Mouse (Mus musculus): ENCODE data around the gene Cryba4. TPM values are rescaled to one million over a fixed set of nuclear protein-coding genes. Genes with fewer than 3 reads are reported as not detected.
A peak's percentile ranks its signal among the peaks of the same experiment; 100 is the strongest.

The Cryba4 gene
- polyA plus RNA-seq, 1 experiment, result 2.8 TPM

DNA sequence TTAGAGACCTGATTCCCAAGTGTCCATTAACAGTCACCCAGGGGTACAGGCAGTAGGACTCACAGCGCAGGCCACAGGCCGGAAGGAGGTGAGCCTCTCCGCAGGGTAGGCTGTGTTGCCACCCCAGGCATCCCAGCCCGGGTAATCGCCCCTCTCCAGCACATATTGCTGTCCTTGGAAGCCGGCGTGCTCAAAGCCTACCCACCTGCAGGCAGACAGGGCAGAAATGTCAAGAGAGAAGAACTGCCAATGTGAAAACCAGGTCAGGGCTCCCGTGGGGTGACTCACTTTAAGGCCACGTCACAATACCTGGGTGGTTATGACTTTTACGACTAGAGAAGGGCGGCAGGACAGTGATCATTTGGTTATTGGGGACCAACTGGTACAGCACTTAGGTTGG, 3.2 kb downstream of the Cryba4 start:
- no peak overlapping the region for H3K4me3 ChIP-seq
- no peaks in the 10 kb centered on the region for H3K79me2 ChIP-seq (ENCODE audit: control insufficient read depth, insufficient read depth)
- TF ChIP-seq MYOD1 (IDR thresholded peaks at IDR 0.05; ENCODE audit: control insufficient read depth in 1 of 3, insufficient read length in 2 of 3, low read depth in 2 of 3) (no peak), USF1 (IDR thresholded peaks at IDR 0.05; ENCODE audit: low read depth) (no peak), POLR2A (IDR thresholded peaks at IDR 0.05; ENCODE audit: insufficient read length, low read depth) (no peak), REST (IDR thresholded peaks at IDR 0.05; ENCODE audit: insufficient read depth, insufficient read length) (no peak), SRF (IDR thresholded peaks at IDR 0.05; ENCODE audit: control insufficient read depth, insufficient read length, low read depth) (no peak), E2F4 (IDR thresholded peaks at IDR 0.05; ENCODE audit: insufficient read depth) (no peak), TCF3 (IDR thresholded peaks at IDR 0.05; ENCODE audit: insufficient read length, low read depth) (no peak), CEBPB (IDR thresholded peaks at IDR 0.05; ENCODE audit: insufficient read depth, poor library complexity, severe bottlenecking) (no peak), TCF12 (IDR thresholded peaks at IDR 0.05; ENCODE audit: insufficient read depth, poor library complexity, severe bottlenecking) (no peak), MAX (IDR thresholded peaks at IDR 0.05; ENCODE audit: low read depth) (no peak), POLR2AphosphoS2 (IDR thresholded peaks at IDR 0.05; ENCODE audit: insufficient read length, low read depth) (no peak), MYOG (IDR thresholded peaks at IDR 0.05; ENCODE audit: control insufficient read depth in 1 of 3, insufficient read depth in 1 of 3, insufficient read length in 2 of 3, low read depth in 2 of 3) (no peak)
- H3ac ChIP-seq (ENCODE audit: control insufficient read depth, insufficient read length), result no peak overlapping the region
- no peaks in the 10 kb centered on the region for H3K36me3 ChIP-seq (ENCODE audit: control insufficient read depth, insufficient read depth)
- H3K4me2 ChIP-seq (ENCODE audit: low read depth), result no peak overlapping the region
- no peaks in the 10 kb centered on the region for H3K27me3 ChIP-seq (ENCODE audit: control insufficient read depth, insufficient read depth, insufficient read length)

DNA sequence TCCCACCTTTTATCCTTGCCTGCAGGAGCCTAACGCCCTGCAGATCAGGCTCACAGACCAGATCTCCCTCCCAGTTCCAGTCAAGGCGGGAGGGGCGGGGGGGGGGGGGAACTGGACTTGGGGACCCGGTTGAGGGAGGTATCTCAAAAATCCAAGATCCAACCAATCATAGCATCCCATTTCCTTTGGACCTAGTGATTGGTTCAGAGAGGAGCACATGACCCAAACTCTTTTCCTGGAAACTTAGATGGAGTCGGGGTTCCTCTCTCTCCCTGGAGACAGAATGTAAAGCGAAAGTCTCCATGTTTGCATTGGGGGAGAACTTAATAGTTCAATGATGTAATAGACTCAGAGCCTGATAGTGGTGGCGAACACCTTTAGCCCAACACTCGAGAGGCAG, 4.9 kb downstream of the Cryba4 start:
- no peaks in the 10 kb centered on the region for H3K36me3 ChIP-seq (ENCODE audit: control insufficient read depth, insufficient read depth)
- H3K79me2 ChIP-seq (ENCODE audit: control insufficient read depth, insufficient read depth), result no peaks in the 10 kb centered on the region
- no peak overlapping the region for H3K4me3 ChIP-seq
- no peaks in the 10 kb centered on the region for H3K27me3 ChIP-seq (ENCODE audit: control insufficient read depth, insufficient read depth, insufficient read length)
- H3K4me2 ChIP-seq (ENCODE audit: low read depth), result no peak overlapping the region
- TF ChIP-seq CEBPB (IDR thresholded peaks at IDR 0.05; ENCODE audit: insufficient read depth, poor library complexity, severe bottlenecking) (no peak), SRF (IDR thresholded peaks at IDR 0.05; ENCODE audit: control insufficient read depth, insufficient read length, low read depth) (no peak), TCF12 (IDR thresholded peaks at IDR 0.05; ENCODE audit: insufficient read depth, poor library complexity, severe bottlenecking) (no peak), POLR2A (IDR thresholded peaks at IDR 0.05; ENCODE audit: insufficient read length, low read depth) (no peak), REST (IDR thresholded peaks at IDR 0.05; ENCODE audit: insufficient read depth, insufficient read length) (no peak), E2F4 (IDR thresholded peaks at IDR 0.05; ENCODE audit: insufficient read depth) (no peak), MYOD1 (IDR thresholded peaks at IDR 0.05; ENCODE audit: control insufficient read depth in 1 of 3, insufficient read length in 2 of 3, low read depth in 2 of 3) (no peak), POLR2AphosphoS2 (IDR thresholded peaks at IDR 0.05; ENCODE audit: insufficient read length, low read depth) (no peak), MYOG (IDR thresholded peaks at IDR 0.05; ENCODE audit: control insufficient read depth in 1 of 3, insufficient read depth in 1 of 3, insufficient read length in 2 of 3, low read depth in 2 of 3) (no peak), TCF3 (IDR thresholded peaks at IDR 0.05; ENCODE audit: insufficient read length, low read depth) (no peak), USF1 (IDR thresholded peaks at IDR 0.05; ENCODE audit: low read depth) (no peak), MAX (IDR thresholded peaks at IDR 0.05; ENCODE audit: low read depth) (no peak)
- no peak overlapping the region for H3ac ChIP-seq (ENCODE audit: control insufficient read depth, insufficient read length)

GRCm38 (mm10) chr5:112244890-112245615, 7.3 kb downstream of the Cryba4 start:
- no peaks in the 10 kb centered on the region for H3K36me3 ChIP-seq (ENCODE audit: control insufficient read depth, insufficient read depth)

DNA sequence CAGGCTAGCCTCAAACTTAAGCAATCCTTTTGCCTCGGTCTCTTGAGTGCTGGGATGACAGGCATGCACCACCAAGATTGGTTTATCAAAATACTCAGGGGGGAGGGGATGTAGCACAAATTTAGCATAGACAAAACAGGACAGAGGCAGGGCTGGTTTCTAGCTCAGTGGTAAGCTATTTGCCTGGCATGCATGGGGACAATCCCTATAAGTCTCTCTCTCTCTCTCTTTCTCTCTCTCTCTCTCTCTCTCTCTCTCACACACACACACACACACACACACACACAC, 8.1 kb downstream of the Cryba4 start:
- no peak overlapping the region for H3K4me3 ChIP-seq
- no peaks in the 10 kb centered on the region for H3K27me3 ChIP-seq (ENCODE audit: control insufficient read depth, insufficient read depth, insufficient read length)
- H3ac ChIP-seq (ENCODE audit: control insufficient read depth, insufficient read length), result no peak overlapping the region
- H3K79me2 ChIP-seq (ENCODE audit: control insufficient read depth, insufficient read depth), result no peaks in the 10 kb centered on the region
- no peak for TF ChIP-seq TCF12 (IDR thresholded peaks at IDR 0.05; ENCODE audit: insufficient read depth, poor library complexity, severe bottlenecking)
- no peak for TF ChIP-seq MAX (IDR thresholded peaks at IDR 0.05; ENCODE audit: low read depth)
- TF ChIP-seq E2F4 (IDR thresholded peaks at IDR 0.05; ENCODE audit: insufficient read depth), result no peak
- no peaks in the 10 kb centered on the region for H3K36me3 ChIP-seq (ENCODE audit: control insufficient read depth, insufficient read depth)
- peak overlapping the region; percentile 41 for H3K4me2 ChIP-seq (ENCODE audit: low read depth)

More at GRCm38 (mm10) chr5:112244890-112245615, 7.3 kb downstream of the Cryba4 start:
- no peak overlapping the region for H3ac ChIP-seq (ENCODE audit: control insufficient read depth, insufficient read length)
- no peak for TF ChIP-seq TCF12 (IDR thresholded peaks at IDR 0.05; ENCODE audit: insufficient read depth, poor library complexity, severe bottlenecking)
- peak in 1 of 3 experiments; percentile 55 for TF ChIP-seq MYOD1 (IDR thresholded peaks at IDR 0.05; ENCODE audit: control insufficient read depth in 1 of 3, insufficient read length in 2 of 3, low read depth in 2 of 3)
- TF ChIP-seq TCF3 (IDR thresholded peaks at IDR 0.05; ENCODE audit: insufficient read length, low read depth), result no peak
- no peak for TF ChIP-seq USF1 (IDR thresholded peaks at IDR 0.05; ENCODE audit: low read depth)
- no peak for TF ChIP-seq E2F4 (IDR thresholded peaks at IDR 0.05; ENCODE audit: insufficient read depth)
- TF ChIP-seq POLR2AphosphoS2 (IDR thresholded peaks at IDR 0.05; ENCODE audit: insufficient read length, low read depth), result no peak
- no peak for TF ChIP-seq CEBPB (IDR thresholded peaks at IDR 0.05; ENCODE audit: insufficient read depth, poor library complexity, severe bottlenecking)
- TF ChIP-seq MAX (IDR thresholded peaks at IDR 0.05; ENCODE audit: low read depth), result no peak
- TF ChIP-seq MYOG (IDR thresholded peaks at IDR 0.05; ENCODE audit: control insufficient read depth in 1 of 3, insufficient read depth in 1 of 3, insufficient read length in 2 of 3, low read depth in 2 of 3), result peak in 1 of 3 experiments; percentile 62
- TF ChIP-seq REST (IDR thresholded peaks at IDR 0.05; ENCODE audit: insufficient read depth, insufficient read length), result no peak
- no peak for TF ChIP-seq SRF (IDR thresholded peaks at IDR 0.05; ENCODE audit: control insufficient read depth, insufficient read length, low read depth)
- H3K4me2 ChIP-seq (ENCODE audit: low read depth), result no peak overlapping the region
- H3K27me3 ChIP-seq (ENCODE audit: control insufficient read depth, insufficient read depth, insufficient read length), result no peaks in the 10 kb centered on the region
- H3K4me3 ChIP-seq, result no peak overlapping the region
- H3K79me2 ChIP-seq (ENCODE audit: control insufficient read depth, insufficient read depth), result no peaks in the 10 kb centered on the region
